Mouse (Mus musculus): ENCODE measurements around the gene Stxbp5.

DNA sequence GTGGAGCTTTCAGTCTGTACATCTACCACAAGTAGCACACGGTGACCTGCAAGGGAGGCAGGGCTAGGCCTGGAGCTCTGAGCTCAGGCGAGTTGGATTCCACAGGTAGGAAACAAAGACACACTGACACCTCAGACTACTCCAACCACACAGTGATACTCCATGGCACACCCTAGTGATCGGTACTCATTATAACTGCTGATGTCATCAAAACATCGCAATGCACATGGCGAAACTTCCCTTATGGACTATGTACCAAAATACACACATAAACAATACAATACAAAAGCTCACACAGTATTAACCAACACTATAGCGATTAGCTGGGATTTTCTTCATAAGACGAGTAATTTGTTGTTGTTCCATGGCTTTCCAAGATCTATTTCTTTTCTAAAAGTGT is 82.3 kb downstream of the Stxbp5 start:
- TF ChIP-seq POLR2A (IDR thresholded peaks at IDR 0.05; ENCODE audit: borderline replicate concordance, extremely low read depth, insufficient read depth, insufficient read length, poor library complexity, severe bottlenecking), result no peak
- no peak for TF ChIP-seq CTCF (IDR thresholded peaks at IDR 0.05; ENCODE audit: borderline replicate concordance, extremely low read depth, insufficient read depth, insufficient read length)
